In the genomic region with DNA sequence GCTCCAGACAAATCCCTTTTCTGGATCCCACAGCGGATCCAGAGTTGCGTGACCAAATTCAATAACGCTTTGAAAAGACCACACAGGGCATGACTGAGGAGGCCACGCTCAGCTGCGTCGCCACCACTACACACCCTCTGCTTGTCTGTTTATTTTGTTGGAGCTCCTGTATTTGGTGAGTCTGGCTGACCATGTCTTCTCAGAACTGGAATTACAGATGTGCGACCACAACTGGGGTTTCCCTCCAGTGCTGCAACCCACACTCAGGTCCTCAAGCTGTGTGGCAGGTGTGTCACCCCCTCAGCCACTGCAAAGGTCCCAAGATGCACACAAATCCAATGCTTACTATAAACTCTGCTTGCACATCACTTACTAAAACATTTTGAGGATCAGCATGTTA, we compare ENCODE assay signal across 31 mouse cellular contexts.
"Had no signal": no experiment of that assay in that cellular context is flagged by ENCODE, and none has a peak within 500 bp of the region (broad histone marks: within the 10 kb centered on the region; RNA-seq: fewer than 3 reads in every experiment).

No protein-coding gene starts in this region.

- H3K9ac ChIP-seq: limb, embryonic 12.5 days; limb, embryonic 13.5 days; limb, embryonic 15.5 days; liver, embryonic 12.5 days; liver, embryonic 13.5 days; liver, embryonic 14.5 days; liver, embryonic 15.5 days; liver, postnatal 0 days; lung, embryonic 14.5 days; lung, embryonic 15.5 days; midbrain, embryonic 12.5 days; midbrain, embryonic 13.5 days; midbrain, embryonic 15.5 days had no signal

- DNase-seq: left cerebral cortex, postnatal 4 days; liver; liver, embryonic 13.5 days; liver, postnatal 0 days; lung, adult 18-20 months; lung, adult 2 months; lung, embryonic 14.5 days; lung, postnatal 10 days; lung, postnatal 14 days; lung, postnatal 36 days; lung, postnatal 4 days; midbrain, embryonic 14.5 days had no signal

- H3K4me1 ChIP-seq: liver, embryonic 15.5 days; midbrain, embryonic 13.5 days; midbrain, embryonic 15.5 days had no signal

- H3K36me3 ChIP-seq: limb, embryonic 15.5 days; liver, embryonic 12.5 days; liver, embryonic 13.5 days; liver, embryonic 15.5 days; lung, embryonic 15.5 days; midbrain, embryonic 12.5 days; midbrain, embryonic 13.5 days; midbrain, embryonic 15.5 days had no signal

- H3K27me3 ChIP-seq: limb, embryonic 12.5 days; limb, embryonic 13.5 days; limb, embryonic 15.5 days; liver, embryonic 12.5 days; liver, embryonic 13.5 days; liver, embryonic 15.5 days; lung, embryonic 15.5 days; midbrain, embryonic 12.5 days; midbrain, embryonic 13.5 days; midbrain, embryonic 15.5 days had no signal

- H3K9me3 ChIP-seq: limb, embryonic 10.5 days; limb, embryonic 12.5 days; limb, embryonic 13.5 days; limb, embryonic 15.5 days; liver, embryonic 12.5 days; liver, embryonic 13.5 days; liver, embryonic 15.5 days; lung, embryonic 15.5 days; megakaryocyte, embryonic 14.5 days; midbrain, embryonic 10.5 days; midbrain, embryonic 12.5 days; midbrain, embryonic 13.5 days; midbrain, embryonic 15.5 days had no signal

- H3K4me3 ChIP-seq: limb, embryonic 10.5 days; limb, embryonic 12.5 days; limb, embryonic 13.5 days; limb, embryonic 15.5 days; liver, embryonic 12.5 days; liver, embryonic 13.5 days; liver, embryonic 15.5 days; lung, embryonic 15.5 days; megakaryocyte, embryonic 14.5 days; midbrain, embryonic 10.5 days; midbrain, embryonic 12.5 days; midbrain, embryonic 13.5 days; midbrain, embryonic 15.5 days; myocyte had no signal

- H3K4me2 ChIP-seq: limb, embryonic 12.5 days; limb, embryonic 13.5 days; limb, embryonic 15.5 days; liver, embryonic 11.5 days; liver, embryonic 12.5 days; liver, embryonic 13.5 days; liver, embryonic 15.5 days; lung, embryonic 14.5 days; lung, embryonic 15.5 days; midbrain, embryonic 11.5 days; midbrain, embryonic 12.5 days; midbrain, embryonic 13.5 days; midbrain, embryonic 15.5 days had no signal

- ATAC-seq: liver, embryonic 12.5 days; liver, postnatal 0 days; lung, postnatal 0 days; midbrain, embryonic 13.5 days; midbrain, embryonic 15.5 days; midbrain, embryonic 16.5 days had no signal

- H3K27ac ChIP-seq: limb, embryonic 10.5 days; limb, embryonic 12.5 days; limb, embryonic 13.5 days; limb, embryonic 15.5 days; liver, embryonic 12.5 days; liver, embryonic 13.5 days; liver, embryonic 14.5 days; liver, embryonic 15.5 days; lung, embryonic 15.5 days; macrophage; midbrain, embryonic 10.5 days; midbrain, embryonic 12.5 days; midbrain, embryonic 13.5 days; midbrain, embryonic 15.5 days had no signal
